Mouse (Mus musculus) common myeloid progenitor, adult 5-6 weeks (primary cell): Measurements from ENCODE around the gene Akt1. TPM values are rescaled to one million over a fixed set of nuclear protein-coding genes. Genes with fewer than 3 reads are reported as not detected.

Experiments
- ATAC-seq: replicated peaks from 2 replicates; pipeline ENCODE4 v1.8.0; 2016; ENCODE audit warnings: low read depth, mild to moderate bottlenecking, moderate TSS enrichment, inconsistent platforms; ENCODE audit not compliant: poor library complexity, severe bottlenecking
- total RNA-seq: library from RNA; stranded (forward); fragments of 200-1000, 187-1606 nt; gene quantifications from 2 replicates; pipeline ENCODE4 v1.2.3, GENCODE M21; 2017

Gene Akt1
- total RNA-seq, 1 experiment from 2014 or later, result 95.3 TPM

GRCm38 (mm10) chr12:112663716-112664115 is 11.0 kb downstream of the Akt1 start:
- ATAC-seq, result no peak

GRCm38 (mm10) chr12:112663303-112663702 is 11.4 kb downstream of the Akt1 start:
- ATAC-seq, result no peak

- no peak for ATAC-seq
Measured at GRCm38 (mm10) chr12:112661851-112662250, 12.8 kb downstream of the Akt1 start.

GRCm38 (mm10) chr12:112661327-112661605 is 13.4 kb downstream of the Akt1 start:
- ATAC-seq, result no peak

- no peak for ATAC-seq
Measured at GRCm38 (mm10) chr12:112660576-112661326, 13.9 kb downstream of the Akt1 start.

- ATAC-seq, result peak; percentile 28; the same call in 1 of the 2 replicates
Measured at GRCm38 (mm10) chr12:112659109-112659508, 15.6 kb downstream of the Akt1 start.

GRCm38 (mm10) chr12:112658619-112659018 is 16.1 kb downstream of the Akt1 start:
- no peak for ATAC-seq

GRCm38 (mm10) chr12:112654076-112654475 is 20.6 kb downstream of the Akt1 start:
- no peak for ATAC-seq

GRCm38 (mm10) chr12:112653157-112653824 is 21.4 kb downstream of the Akt1 start:
- ATAC-seq, result peak; percentile 87

GRCm38 (mm10) chr12:112651778-112652439 is 22.8 kb downstream of the Akt1 start:
- ATAC-seq, result no peak

GRCm38 (mm10) chr12:112648081-112648480 is 26.6 kb downstream of the Akt1 start:
- no peak for ATAC-seq

- ATAC-seq, result no peak
Measured at GRCm38 (mm10) chr12:112646139-112646538, 28.5 kb downstream of the Akt1 start.

GRCm38 (mm10) chr12:112644855-112645506 is 29.7 kb downstream of the Akt1 start:
- peak; percentile 15 for ATAC-seq

GRCm38 (mm10) chr12:112644180-112644854 is 30.4 kb downstream of the Akt1 start, which contains the start of gene Siva1:
Gene Siva1 (plus strand): TSS chr12:112644679.
- ATAC-seq, result peak; percentile 88

GRCm38 (mm10) chr12:112643126-112643525 is 31.6 kb downstream of the Akt1 start:
- no peak for ATAC-seq

- ATAC-seq, result no peak
Measured at GRCm38 (mm10) chr12:112639526-112639925, 35.2 kb downstream of the Akt1 start.

- ATAC-seq, result no peak
Measured at GRCm38 (mm10) chr12:112633686-112634085, 41.0 kb downstream of the Akt1 start.

- ATAC-seq, result no peak
Measured at GRCm38 (mm10) chr12:112632907-112633306, 41.8 kb downstream of the Akt1 start.

- no peak for ATAC-seq
Measured at GRCm38 (mm10) chr12:112632084-112632777, 42.5 kb downstream of the Akt1 start.
